10 mouse cellular contexts compared by ENCODE assay signal in the genomic region with DNA sequence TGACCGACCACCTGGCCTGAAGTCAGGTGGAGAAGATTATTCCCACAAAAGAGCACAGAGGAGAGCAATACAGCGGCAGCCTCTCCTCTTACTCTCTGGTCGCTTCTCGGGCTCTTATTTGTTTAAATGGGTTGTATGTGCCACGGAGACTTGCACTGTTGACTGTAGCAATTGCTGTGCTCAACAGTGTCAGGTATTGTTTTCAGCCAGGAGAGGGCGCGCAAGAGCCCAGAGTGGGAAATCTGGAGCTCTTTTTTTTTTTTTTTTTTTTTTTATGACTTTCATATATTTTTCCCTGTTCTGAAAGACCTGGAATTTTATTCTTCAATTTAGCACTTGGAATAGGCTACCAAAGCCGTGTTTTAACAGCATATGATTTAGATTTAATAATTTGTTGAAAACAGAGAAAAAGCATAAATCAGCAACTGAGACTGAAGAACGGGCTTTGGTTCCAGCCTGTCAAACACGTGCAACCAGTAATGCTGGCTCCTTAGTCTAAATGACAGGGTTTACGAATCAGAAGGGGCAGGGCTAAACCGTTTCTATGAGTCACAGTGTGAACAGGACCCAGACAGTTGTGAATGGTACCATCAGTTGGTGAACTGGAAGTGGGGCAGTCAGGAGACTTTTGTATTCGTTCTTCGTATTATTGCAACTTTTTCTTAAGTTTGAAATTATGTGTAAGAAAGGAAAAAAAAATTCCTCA. TPM values are rescaled to one million over a fixed set of nuclear protein-coding genes. Genes with fewer than 3 reads are reported as not detected.
DNase-seq lines count a peak whose midpoint lies in the region; ATAC-seq and TF ChIP-seq lines count a peak whose summit lies in the region.
"Had no signal": no experiment of that assay in that cellular context is flagged by ENCODE, and none has a peak within 500 bp of the region (broad histone marks: within the 10 kb centered on the region; RNA-seq: fewer than 3 reads in every experiment).

No protein-coding gene starts in this region.

- no peaks in the 10 kb centered on the region for H3K9me3 ChIP-seq in liver, postnatal 0 days (ENCODE audit: low read length)
- no peaks in the 10 kb centered on the region for H3K9me3 ChIP-seq in stomach, postnatal 0 days (ENCODE audit: control insufficient read depth, low read length)
- H3K9me3 ChIP-seq: hindbrain, embryonic 15.5 days; neural tube, embryonic 12.5 days had no signal

- H3K4me2 ChIP-seq in liver, postnatal 0 days (ENCODE audit: low read depth, low read length), result no peak overlapping the region
- no peak overlapping the region for H3K4me2 ChIP-seq in stomach, postnatal 0 days (replicated peaks; ENCODE audit: low read depth)
- H3K4me2 ChIP-seq: hindbrain, embryonic 15.5 days; neural tube, embryonic 12.5 days had no signal

- no peaks in the 10 kb centered on the region for H3K27me3 ChIP-seq in liver, postnatal 0 days (ENCODE audit: insufficient read depth, low read length)
- H3K27me3 ChIP-seq in stomach, postnatal 0 days (ENCODE audit: control insufficient read depth, insufficient read depth, low read length), result no peaks in the 10 kb centered on the region
- H3K27me3 ChIP-seq: hindbrain, embryonic 15.5 days; neural tube, embryonic 12.5 days had no signal

- WGBS in liver, postnatal 0 days (ENCODE audit: insufficient replicate concordance), result 51% methylated on average over 14 of the region's 14 CpGs
- WGBS in stomach, postnatal 0 days, result 39% methylated on average over 14 of the region's 14 CpGs

- intact Hi-C loops in heart, postnatal 10 days (cut with DNase I), result loop anchor here (1.0 kb wide), 1 partner anchor 330 kb away; no protein-coding TSS in a partner anchor

- no peaks in the 10 kb centered on the region for H3K36me3 ChIP-seq in liver, postnatal 0 days (replicated peaks; ENCODE audit: insufficient read depth, low read length)
- H3K36me3 ChIP-seq in stomach, postnatal 0 days (ENCODE audit: control insufficient read depth, insufficient read depth, low read length), result no peaks in the 10 kb centered on the region
- H3K36me3 ChIP-seq: hindbrain, embryonic 15.5 days; neural tube, embryonic 12.5 days had no signal

- no peak overlapping the region for H3K27ac ChIP-seq in liver, postnatal 0 days (ENCODE audit: low read depth)
- no peak overlapping the region for H3K27ac ChIP-seq in stomach, postnatal 0 days (replicated peaks)
- H3K27ac ChIP-seq: hindbrain, embryonic 15.5 days; neural tube, embryonic 12.5 days had no signal

- no peak overlapping the region for H3K9ac ChIP-seq in liver, postnatal 0 days (replicated peaks)
- H3K9ac ChIP-seq in stomach, postnatal 0 days (ENCODE audit: low read length), result no peak overlapping the region
- H3K9ac ChIP-seq: hindbrain, embryonic 15.5 days; neural tube, embryonic 12.5 days had no signal

- H3K4me1 ChIP-seq in liver, postnatal 0 days (ENCODE audit: insufficient read depth), result no peaks in the 10 kb centered on the region
- H3K4me1 ChIP-seq in stomach, postnatal 0 days (replicated peaks; ENCODE audit: control insufficient read depth, insufficient read depth), result no peaks in the 10 kb centered on the region
- H3K4me1 ChIP-seq: hindbrain, embryonic 15.5 days; neural tube, embryonic 12.5 days had no signal

- TF ChIP-seq CTCF in liver, postnatal 0 days (IDR thresholded peaks at IDR 0.05; ENCODE audit: low read depth), result peak; percentile 68
- peak; percentile 79 for TF ChIP-seq CTCF in stomach, postnatal 0 days (IDR thresholded peaks at IDR 0.05; ENCODE audit: low read depth)

- DNase-seq in gastrocnemius, adult 18-20 months (ENCODE audit: low spot score), result peak; percentile 63
- no peak for DNase-seq in gastrocnemius, adult 8-10 months (ENCODE audit: low spot score in 2 of 2)
- DNase-seq in right cerebral cortex, adult 2 months (ENCODE audit: low spot score in 2 of 2), result peak; percentile 55 to 73
- no peak for DNase-seq in right cerebral cortex, postnatal 36 days (ENCODE audit: low spot score in 2 of 2)
- peak; percentile 28 for DNase-seq in c-Kit-positive CD71-positive TER-119-positive erythroid progenitor cells, embryonic 14.5 days (ENCODE audit: low spot score)
- peak; percentile 57 to 81 for DNase-seq in heart, postnatal 10 days
- DNase-seq in liver, postnatal 0 days, result peak; percentile 63
- DNase-seq in stomach, postnatal 0 days (ENCODE audit: low spot score), result peak; percentile 74

- H3K4me3 ChIP-seq in liver, postnatal 0 days (ENCODE audit: low read depth, low read length), result no peak overlapping the region
- no peak overlapping the region for H3K4me3 ChIP-seq in stomach, postnatal 0 days (ENCODE audit: low read depth, low read length)
- H3K4me3 ChIP-seq: hindbrain, embryonic 15.5 days; neural tube, embryonic 12.5 days had no signal

- no peak for ATAC-seq in liver, postnatal 0 days
- ATAC-seq in stomach, postnatal 0 days (ENCODE audit: low FRiP score, low TSS enrichment), result no peak

- TF ChIP-seq EP300 in liver, postnatal 0 days (IDR thresholded peaks at IDR 0.05; ENCODE audit: low read depth), result no peak
- no peak for TF ChIP-seq EP300 in stomach, postnatal 0 days (optimal IDR thresholded peaks at IDR 0.05)

RNA-seq across cellular contexts. Expression of a gene that starts 12.0 kb away (rescaled TPM):
- total RNA-seq in gastrocnemius, adult 18-20 months (2021), result 10 to 100 TPM; 58.4 to 71.6 TPM
- 10 to 100 TPM; 52.7 to 80.1 (median 76.0) TPM for total RNA-seq in gastrocnemius, adult 8-10 months (2022)
- 1 to 10 TPM; 1.0 to 1.3 TPM for total RNA-seq in heart, postnatal 10 days (2021)
- polyA plus RNA-seq in liver, postnatal 0 days (2015; fragmentation: Nextera tagmentation; extraction: Ambion mirVana), result 0.26 and 0.50 TPM in 2 replicates
- 4.4 and 4.8 TPM in 2 replicates for polyA plus RNA-seq in stomach, postnatal 0 days (2015; fragmentation: Nextera tagmentation; extraction: Ambion mirVana)

RNA-seq across cellular contexts. Expression of a gene that starts 15.3 kb away (rescaled TPM):
- total RNA-seq in gastrocnemius, adult 18-20 months (2021), result 10 to 100 TPM; 30.8 TPM
- 10 to 100 TPM; 30.2 to 37.7 (median 31.2) TPM for total RNA-seq in gastrocnemius, adult 8-10 months (2022)
- 10 to 100 TPM; 37.5 to 38.9 TPM for total RNA-seq in heart, postnatal 10 days (2021)
- 17.7 and 19.4 TPM in 2 replicates for polyA plus RNA-seq in liver, postnatal 0 days (2015; fragmentation: Nextera tagmentation; extraction: Ambion mirVana)
- polyA plus RNA-seq in stomach, postnatal 0 days (2015; fragmentation: Nextera tagmentation; extraction: Ambion mirVana), result 24.2 and 25.1 TPM in 2 replicates

Comparison
In these comparisons a context has a peak if more than half of its experiments do, and no peak if none do; other contexts are left out.
1. DNase-seq: peak in gastrocnemius, adult 18-20 months (single experiment), right cerebral cortex, adult 2 months (2 of 2), c-Kit-positive CD71-positive TER-119-positive erythroid progenitor cells, embryonic 14.5 days (single experiment), heart, postnatal 10 days (2 of 2), liver, postnatal 0 days (single experiment) and stomach, postnatal 0 days (single experiment); none in gastrocnemius, adult 8-10 months (0 of 2) and right cerebral cortex, postnatal 36 days (0 of 2).
2. RNA of a gene that starts 12.0 kb away (total RNA-seq): 52.7 to 80.1 TPM in gastrocnemius, adult 8-10 months and 58.4 to 71.6 TPM in gastrocnemius, adult 18-20 months; 1.0 to 1.3 TPM in heart, postnatal 10 days; every median in the first group is over 10 times any median in the second.